Mouse (Mus musculus) liver, embryonic 13.5 days (tissue): ENCODE measurements at regions not wholly inside any gene's neighbourhood (a gene's known extent, or its start where the extent isn't known, plus 50 kb on each side); places are given as distances from the start of the nearest gene placed in this dataset.

Experiments
- ATAC-seq: fragments of 200-750 bp; cut with Nextera tagmentation; 2 replicates; pipeline ENCODE4 v1.8.0; 2017; ENCODE audit warnings: low read depth, mild to moderate bottlenecking, moderate number of reproducible peaks, moderate library complexity
- DNase-seq: peaks from one replicate; pipeline ENCODE4 v3.0.0; 2022
- H3K27ac ChIP-seq: fragments of 300-500 bp; sonication (generic); 2 replicates; pipeline ENCODE4 v1.5.1; 2015; ENCODE audit warnings: moderate library complexity, mild to moderate bottlenecking, inconsistent platforms
- H3K27me3 ChIP-seq: fragments of 300-500 bp; sonication (generic); 2 replicates; pipeline ENCODE4 v1.6.1; 2015; ENCODE audit warnings: mild to moderate bottlenecking, inconsistent platforms
- H3K36me3 ChIP-seq: fragments of 300-500 bp; sonication (generic); 2 replicates; pipeline ENCODE4 v1.6.1; 2015; ENCODE audit warnings: mild to moderate bottlenecking, inconsistent platforms
- H3K4me1 ChIP-seq: fragments of 300-500 bp; sonication (generic); replicated peaks from 2 replicates; pipeline ENCODE4 v1.6.1; 2015; ENCODE audit warnings: inconsistent platforms
- H3K4me2 ChIP-seq: fragments of 300-500 bp; sonication (generic); 2 replicates; pipeline ENCODE4 v1.6.1; 2015; ENCODE audit warnings: inconsistent platforms, mild to moderate bottlenecking, moderate library complexity
- H3K4me3 ChIP-seq: fragments of 300-500 bp; sonication (generic); replicated peaks from 2 replicates; pipeline ENCODE4 v1.5.1; 2015; ENCODE audit warnings: mild to moderate bottlenecking, inconsistent platforms
- H3K9ac ChIP-seq: fragments of 300-500 bp; sonication (generic); 2 replicates; pipeline ENCODE4 v1.6.1; 2015; ENCODE audit warnings: mild to moderate bottlenecking, inconsistent platforms
- H3K9me3 ChIP-seq: fragments of 300-500 bp; sonication (generic); replicated peaks from 2 replicates; pipeline ENCODE4 v1.6.1; 2016; ENCODE audit warnings: inconsistent platforms
- WGBS: fragments of 180-500 bp; shearing (Covaris S2); methylation state at CpG from one replicate; pipeline ENCODE4 v1.1.7; 2015; ENCODE audit not compliant: insufficient replicate concordance; 5-methylcytosine and 5-hydroxymethylcytosine counted together

GRCm38 (mm10) chr17:84865566-84865965 lies 75.0 kb upstream of the Lrpprc start:
- no peaks in the 10 kb centered on the region for H3K27me3 ChIP-seq
- DNase-seq (no peak), ATAC-seq (no peak)
- H3K4me3 ChIP-seq: no peak overlapping the region
- H3K9ac ChIP-seq: no peak overlapping the region
- 61% methylated on average over 3 of the region's 3 CpGs for WGBS
- no peaks in the 10 kb centered on the region for H3K9me3 ChIP-seq
- H3K4me2 ChIP-seq: no peak overlapping the region
- H3K27ac ChIP-seq: no peak overlapping the region
- H3K36me3 ChIP-seq: no peaks in the 10 kb centered on the region
- no peaks in the 10 kb centered on the region for H3K4me1 ChIP-seq

- Histone ChIP-seq H3K9ac (no peak overlapping the region), H3K36me3 (no peaks in the 10 kb centered on the region), H3K27ac (no peak overlapping the region), H3K4me1 (no peaks in the 10 kb centered on the region), H3K4me2 (no peak overlapping the region), H3K9me3 (no peaks in the 10 kb centered on the region), H3K27me3 (no peaks in the 10 kb centered on the region), H3K4me3 (no peak overlapping the region)
- no peak for ATAC-seq
- 81% methylated on average over 3 of the region's 3 CpGs for WGBS
- no peak for DNase-seq
These were observed 78.6 kb upstream of the Lrpprc start for GRCm38 (mm10) chr17:84869074-84869722.

GRCm38 (mm10) chr17:84873554-84873953 lies 83.0 kb upstream of the Lrpprc start:
- Histone ChIP-seq H3K4me1 (peaks cover 7% of the 10 kb centered on the region), H3K27ac (no peak overlapping the region), H3K36me3 (no peaks in the 10 kb centered on the region), H3K4me2 (no peak overlapping the region), H3K9ac (no peak overlapping the region), H3K27me3 (no peaks in the 10 kb centered on the region), H3K9me3 (no peaks in the 10 kb centered on the region), H3K4me3 (no peak overlapping the region)
- DNase-seq (no peak), ATAC-seq (no peak)
- 68% methylated on average over 7 of the region's 7 CpGs for WGBS

GRCm38 (mm10) chr17:84874494-84874893 lies 82.0 kb upstream of the Ppm1b start:
- H3K27me3 ChIP-seq: no peaks in the 10 kb centered on the region
- no peak overlapping the region for H3K4me2 ChIP-seq
- ATAC-seq (no peak), DNase-seq (no peak)
- H3K36me3 ChIP-seq: no peaks in the 10 kb centered on the region
- H3K4me1 ChIP-seq: peaks cover 13% of the 10 kb centered on the region
- 57% methylated on average over 6 of the region's 6 CpGs for WGBS
- H3K9me3 ChIP-seq: no peaks in the 10 kb centered on the region
- no peak overlapping the region for H3K27ac ChIP-seq
- no peak overlapping the region for H3K4me3 ChIP-seq
- H3K9ac ChIP-seq: no peak overlapping the region

- DNase-seq: no peak
- Histone ChIP-seq H3K9ac (no peak overlapping the region), H3K36me3 (no peaks in the 10 kb centered on the region), H3K4me3 (no peak overlapping the region), H3K4me1 (peaks cover 13% of the 10 kb centered on the region), H3K4me2 (no peak overlapping the region), H3K27me3 (no peaks in the 10 kb centered on the region), H3K27ac (no peak overlapping the region), H3K9me3 (no peaks in the 10 kb centered on the region)
- ATAC-seq: no peak
- WGBS: 57% methylated on average over 6 of the region's 6 CpGs
These were observed 81.5 kb upstream of the Ppm1b start for GRCm38 (mm10) chr17:84875031-84875430.

- ATAC-seq (no peak), DNase-seq (no peak)
- H3K4me1 ChIP-seq: peaks cover 13% of the 10 kb centered on the region
- H3K4me2 ChIP-seq: no peak overlapping the region
- H3K36me3 ChIP-seq: no peaks in the 10 kb centered on the region
- H3K4me3 ChIP-seq: no peak overlapping the region
- 58% methylated on average over 4 of the region's 4 CpGs for WGBS
- no peaks in the 10 kb centered on the region for H3K27me3 ChIP-seq
- no peaks in the 10 kb centered on the region for H3K9me3 ChIP-seq
- H3K27ac ChIP-seq: no peak overlapping the region
- no peak overlapping the region for H3K9ac ChIP-seq
These were observed 80.5 kb upstream of the Ppm1b start for GRCm38 (mm10) chr17:84876037-84876436.

GRCm38 (mm10) chr17:84877176-84877863 lies 79.2 kb upstream of the Ppm1b start:
- Histone ChIP-seq H3K27ac (no peak overlapping the region), H3K27me3 (no peaks in the 10 kb centered on the region), H3K4me3 (no peak overlapping the region), H3K9ac (no peak overlapping the region), H3K36me3 (no peaks in the 10 kb centered on the region), H3K4me1 (peaks cover 13% of the 10 kb centered on the region), H3K9me3 (no peaks in the 10 kb centered on the region), H3K4me2 (no peak overlapping the region)
- no peak for ATAC-seq
- 72% methylated on average over 14 of the region's 14 CpGs for whole genome bisulfite sequencing
- DNase-seq: no peak

GRCm38 (mm10) chr17:84877864-84878224 lies 78.7 kb upstream of the Ppm1b start:
- no peaks in the 10 kb centered on the region for H3K27me3 ChIP-seq
- no peaks in the 10 kb centered on the region for H3K9me3 ChIP-seq
- ATAC-seq (peak; percentile 61), DNase-seq (peak; percentile 60)
- H3K4me1 ChIP-seq: peaks cover 13% of the 10 kb centered on the region
- no peaks in the 10 kb centered on the region for H3K36me3 ChIP-seq
- H3K4me2 ChIP-seq: peak overlapping the region; percentile 56
- H3K9ac ChIP-seq: peak overlapping the region; percentile 14
- peak overlapping the region; percentile 36 for H3K4me3 ChIP-seq
- peak overlapping the region; percentile 75 for H3K27ac ChIP-seq
- 12% methylated on average over 10 of the region's 10 CpGs for WGBS

- peak overlapping the region; percentile 56 for H3K4me2 ChIP-seq
- peaks cover 13% of the 10 kb centered on the region for H3K4me1 ChIP-seq
- H3K9me3 ChIP-seq: no peaks in the 10 kb centered on the region
- peak overlapping the region; percentile 75 for H3K27ac ChIP-seq
- no peaks in the 10 kb centered on the region for H3K27me3 ChIP-seq
- H3K4me3 ChIP-seq: peak overlapping the region; percentile 36
- 69% methylated on average over 5 of the region's 5 CpGs for WGBS
- DNase-seq (peak; percentile 21), ATAC-seq (peak; percentile 80)
- peak overlapping the region; percentile 14 for H3K9ac ChIP-seq
- H3K36me3 ChIP-seq: no peaks in the 10 kb centered on the region
These were observed 78.2 kb upstream of the Ppm1b start for GRCm38 (mm10) chr17:84878316-84878715.

- peaks cover 13% of the 10 kb centered on the region for H3K4me1 ChIP-seq
- no peak overlapping the region for H3K9ac ChIP-seq
- H3K4me2 ChIP-seq: no peak overlapping the region
- DNase-seq (peak; percentile 15), ATAC-seq (peak; percentile 75)
- 77% methylated on average over 10 of the region's 10 CpGs for WGBS
- H3K4me3 ChIP-seq: no peak overlapping the region
- H3K27me3 ChIP-seq: no peaks in the 10 kb centered on the region
- H3K36me3 ChIP-seq: no peaks in the 10 kb centered on the region
- no peaks in the 10 kb centered on the region for H3K9me3 ChIP-seq
- peak overlapping the region; percentile 75 for H3K27ac ChIP-seq
These were observed 77.4 kb upstream of the Ppm1b start for GRCm38 (mm10) chr17:84879146-84879545.

- Histone ChIP-seq H3K36me3 (no peaks in the 10 kb centered on the region), H3K9ac (no peak overlapping the region), H3K4me1 (peaks cover 13% of the 10 kb centered on the region), H3K27ac (no peak overlapping the region), H3K9me3 (no peaks in the 10 kb centered on the region), H3K4me2 (no peak overlapping the region), H3K4me3 (no peak overlapping the region), H3K27me3 (no peaks in the 10 kb centered on the region)
- DNase-seq: no peak
- ATAC-seq: no peak
- WGBS: 47% methylated on average over 2 of the region's 2 CpGs
These were observed 75.6 kb upstream of the Ppm1b start for GRCm38 (mm10) chr17:84880946-84881345.

- H3K4me1 ChIP-seq: peaks cover 12% of the 10 kb centered on the region
- H3K4me3 ChIP-seq: no peak overlapping the region
- no peaks in the 10 kb centered on the region for H3K36me3 ChIP-seq
- no peaks in the 10 kb centered on the region for H3K27me3 ChIP-seq
- no peaks in the 10 kb centered on the region for H3K9me3 ChIP-seq
- H3K4me2 ChIP-seq: no peak overlapping the region
- no peak for ATAC-seq
- no peak overlapping the region for H3K27ac ChIP-seq
- DNase-seq: no peak
- no peak overlapping the region for H3K9ac ChIP-seq
- 73% methylated on average over 5 of the region's 5 CpGs for WGBS
These were observed 68.0 kb upstream of the Ppm1b start for GRCm38 (mm10) chr17:84888525-84888924.
